Mouse (Mus musculus) lung, embryonic 16.5 days (tissue): ENCODE measurements around the gene Klhdc7b. TPM values are rescaled to one million over a fixed set of nuclear protein-coding genes. Genes with fewer than 3 reads are reported as not detected.
A peak's percentile ranks its signal among the peaks of the same experiment; 100 is the strongest.
"Not testable (repeated sequence)": the region's sequence is repeated elsewhere in the genome, so short reads cannot be mapped to it uniquely, and the experiment has no call there.

Experiments
- ATAC-seq: fragments of 200-750 bp; cut with Nextera tagmentation; 2 replicates; pipeline ENCODE4 v1.8.0; 2017; ENCODE audit warnings: low read depth, mild to moderate bottlenecking, moderate library complexity
- H3K27ac ChIP-seq: fragments of 300-500 bp; sonication (generic); 2 replicates; pipeline ENCODE4 v1.5.1; 2014; ENCODE audit warnings: mild to moderate bottlenecking, control low read depth, low read length
- H3K27me3 ChIP-seq: fragments of 300-500 bp; sonication (generic); 2 replicates; pipeline ENCODE4 v1.6.1; 2014; ENCODE audit warnings: low read depth, low read length, mixed read lengths; ENCODE audit not compliant: control insufficient read depth, insufficient read depth
- H3K36me3 ChIP-seq: fragments of 300-500 bp; sonication (generic); 2 replicates; pipeline ENCODE4 v1.6.1; 2014; ENCODE audit warnings: low read length; ENCODE audit not compliant: control insufficient read depth, insufficient read depth
- H3K4me1 ChIP-seq: fragments of 300-500 bp; sonication (generic); replicated peaks from 2 replicates; pipeline ENCODE4 v1.6.1; 2014; ENCODE audit warnings: low read length, mixed read lengths; ENCODE audit not compliant: control insufficient read depth, insufficient read depth
- H3K4me2 ChIP-seq: fragments of 300-500 bp; sonication (generic); 2 replicates; pipeline ENCODE4 v1.6.1; 2014; ENCODE audit warnings: low read depth, low read length, control low read depth
- H3K4me3 ChIP-seq: fragments of 300-500 bp; sonication (generic); 2 replicates; pipeline ENCODE4 v1.5.1; 2014; ENCODE audit warnings: mild to moderate bottlenecking, low read length, control low read depth
- H3K9ac ChIP-seq: fragments of 300-500 bp; sonication (generic); 2 replicates; pipeline ENCODE4 v1.6.1; 2014; ENCODE audit warnings: low read length, control low read depth
- H3K9me3 ChIP-seq: fragments of 300-500 bp; sonication (generic); 2 replicates; pipeline ENCODE4 v1.6.1; 2016; ENCODE audit warnings: low read length; ENCODE audit not compliant: control insufficient read depth
- WGBS: fragments of 180-500 bp; shearing (Covaris S2); extraction: QIAGEN DNeasy Blood & Tissue Kit; methylation state at CpG from one replicate; pipeline ENCODE4 v1.1.7; 2014; 5-methylcytosine and 5-hydroxymethylcytosine counted together
- polyA plus RNA-seq: library from polyadenylated mRNA; unstranded; fragments of >200 nt; fragmentation: Nextera tagmentation; extraction: Ambion mirVana; gene quantifications from 2 replicates; pipeline ENCODE4 v1.2.1, GENCODE M21; 2015

The Klhdc7b gene
- polyA plus RNA-seq, 1 experiment from 2014 or later, result 0.04 TPM

DNA sequence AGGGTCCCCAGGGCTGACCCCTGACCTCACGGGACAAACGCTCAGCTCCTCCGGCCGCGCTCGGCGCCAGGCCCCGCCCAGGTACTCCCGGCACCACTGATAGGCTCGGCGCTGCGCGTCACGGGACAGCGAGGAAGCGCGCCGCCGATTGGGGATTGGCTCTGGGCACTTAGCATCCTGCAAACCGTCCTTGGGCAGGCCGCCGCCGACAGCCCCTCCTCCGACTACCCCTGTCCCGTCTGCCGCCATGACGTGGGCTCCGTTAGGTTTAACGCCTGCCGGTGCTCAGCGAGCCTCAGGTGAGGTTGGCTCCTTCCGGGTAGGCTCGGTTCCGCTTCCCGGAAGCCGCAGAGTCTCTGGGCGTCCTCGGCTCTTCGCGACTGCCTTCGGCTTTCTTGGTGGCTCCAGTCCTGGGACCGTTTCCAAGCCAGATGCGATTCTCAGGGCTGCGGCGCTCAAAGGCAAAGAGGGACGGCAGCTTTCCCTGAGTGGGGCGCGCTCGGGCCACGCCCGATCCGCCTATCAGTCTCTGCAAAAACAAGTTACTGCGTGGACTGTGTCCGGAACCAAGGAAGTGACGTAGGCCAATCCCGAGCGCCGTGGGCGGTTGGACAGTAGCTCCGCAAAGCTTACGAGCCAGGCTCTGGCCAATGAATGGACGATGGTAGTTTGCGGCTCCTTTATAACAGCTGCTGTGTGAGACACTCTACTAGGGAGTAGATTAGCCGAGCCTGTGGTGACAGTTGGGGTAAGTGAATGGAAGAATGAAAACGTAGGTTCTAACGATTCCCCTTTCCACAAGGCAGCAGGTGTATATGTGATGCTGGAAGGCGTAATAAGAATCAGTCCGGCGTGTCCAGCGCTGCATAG, 44.9 kb downstream of the Klhdc7b start, which contains the start of the genes C730034F03Rik, Gm44502 and Chkb:
Gene C730034F03Rik (plus strand): TSS at position 238 of the 870 bp plus-strand sequence.
Gene Gm44502 (minus strand): TSS at position 345 of the 870 bp plus-strand sequence.
Gene Chkb (minus strand): TSS at position 557 of the 870 bp plus-strand sequence.
- Histone ChIP-seq H3K27me3 (no peaks in the 10 kb centered on the region), H3K4me3 (peak within 1 kb of the TSS; percentile 84), H3K9ac (peak within 1 kb of the TSS; percentile 85), H3K27ac (peak within 1 kb of the TSS; percentile 98), H3K4me1 (peaks cover 8% of the 10 kb centered on the region; the same call in 1 of the 2 replicates), H3K9me3 (no peaks in the 10 kb centered on the region), H3K4me2 (peak within 1 kb of the TSS; percentile 93), H3K36me3 (peaks cover 5% of the 10 kb centered on the region)
- ATAC-seq, result peak; percentile 94
- under 1% methylated on average over 69 of the region's 70 CpGs for WGBS

DNA sequence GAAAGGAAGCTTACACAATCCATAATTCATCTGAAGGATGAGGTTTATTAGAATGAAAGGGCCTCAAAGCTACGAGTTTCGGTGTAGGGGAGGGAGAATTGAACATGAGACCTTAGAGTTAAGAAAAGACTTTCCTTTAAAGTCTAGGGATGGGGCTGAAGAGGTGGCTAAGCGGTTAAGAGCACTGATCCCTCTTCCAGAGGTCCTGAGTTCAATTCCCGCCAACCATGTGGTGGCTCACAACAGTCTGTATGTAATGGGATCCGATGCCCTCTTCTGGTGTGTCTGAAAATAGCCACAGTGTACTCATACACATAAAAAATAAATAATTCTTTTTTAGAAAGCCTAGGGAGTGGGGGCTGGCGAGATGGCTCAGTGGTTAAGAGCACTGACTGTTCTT, 45.6 kb downstream of the Klhdc7b start:
- 42% methylated on average over 6 of the region's 6 CpGs for WGBS
- peak overlapping the region; percentile 93 for H3K4me2 ChIP-seq
- peak overlapping the region; percentile 85 for H3K9ac ChIP-seq
- peak overlapping the region; percentile 84 for H3K4me3 ChIP-seq
- no peaks in the 10 kb centered on the region for H3K9me3 ChIP-seq
- no peaks in the 10 kb centered on the region for H3K27me3 ChIP-seq
- no peak for ATAC-seq
- H3K4me1 ChIP-seq, result peaks cover 8% of the 10 kb centered on the region; the same call in 1 of the 2 replicates
- peak overlapping the region; percentile 98 for H3K27ac ChIP-seq
- peaks cover 5% of the 10 kb centered on the region for H3K36me3 ChIP-seq

DNA sequence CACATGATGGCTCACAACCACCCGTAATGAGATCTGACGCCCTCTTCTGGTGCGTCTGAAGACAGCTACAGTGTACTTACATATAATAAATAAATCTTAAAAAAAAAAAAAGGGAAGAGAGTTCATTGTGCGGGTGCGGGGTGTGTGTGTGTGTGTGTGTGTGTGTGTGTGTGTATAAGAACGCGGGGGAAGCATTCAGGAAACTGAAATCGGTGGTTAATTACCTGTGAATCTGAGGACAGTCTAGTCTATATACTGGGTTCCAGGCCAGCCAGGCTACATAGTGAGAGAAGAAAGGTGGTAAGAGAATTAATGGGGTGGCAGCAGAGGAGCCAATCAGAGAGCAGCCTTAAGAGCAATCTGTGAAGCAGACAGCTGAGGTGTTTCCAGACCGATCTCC, 46.1 kb downstream of the Klhdc7b start:
- not testable (repeated sequence) for H3K27me3 ChIP-seq, ATAC-seq, H3K4me2 ChIP-seq, H3K36me3 ChIP-seq, H3K4me1 ChIP-seq, H3K9me3 ChIP-seq, H3K9ac ChIP-seq, H3K4me3 ChIP-seq, H3K27ac ChIP-seq
- 68% methylated on average over 9 of the region's 9 CpGs for WGBS

DNA sequence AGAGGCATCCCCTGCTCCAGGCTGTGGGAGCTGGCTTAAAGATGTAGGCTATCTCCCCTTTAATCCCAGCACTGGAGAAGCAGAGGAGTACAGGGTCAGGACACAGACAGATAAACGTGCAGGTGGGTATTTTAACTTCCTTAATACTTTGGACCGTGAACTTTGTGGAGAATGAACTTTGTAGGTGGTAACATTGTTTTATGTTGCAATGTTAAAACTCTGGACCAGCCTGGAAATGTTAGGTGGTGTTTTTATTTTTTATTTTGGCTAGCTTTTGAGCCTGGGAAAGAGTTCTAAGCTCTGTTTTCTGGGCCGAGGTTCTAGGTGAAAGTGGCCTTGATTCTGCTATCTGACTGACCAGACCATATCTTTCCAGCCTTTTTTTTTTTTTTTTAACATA, 46.6 kb downstream of the Klhdc7b start:
- H3K27ac ChIP-seq, result no peak overlapping the region
- H3K36me3 ChIP-seq, result peaks cover 4% of the 10 kb centered on the region
- 83% methylated on average over 3 of the region's 3 CpGs for WGBS
- no peaks in the 10 kb centered on the region for H3K9me3 ChIP-seq
- H3K27me3 ChIP-seq, result no peaks in the 10 kb centered on the region
- no peak overlapping the region for H3K4me3 ChIP-seq
- H3K9ac ChIP-seq, result no peak overlapping the region
- H3K4me1 ChIP-seq, result peaks cover 8% of the 10 kb centered on the region; the same call in 1 of the 2 replicates
- ATAC-seq, result no peak
- no peak overlapping the region for H3K4me2 ChIP-seq

DNA sequence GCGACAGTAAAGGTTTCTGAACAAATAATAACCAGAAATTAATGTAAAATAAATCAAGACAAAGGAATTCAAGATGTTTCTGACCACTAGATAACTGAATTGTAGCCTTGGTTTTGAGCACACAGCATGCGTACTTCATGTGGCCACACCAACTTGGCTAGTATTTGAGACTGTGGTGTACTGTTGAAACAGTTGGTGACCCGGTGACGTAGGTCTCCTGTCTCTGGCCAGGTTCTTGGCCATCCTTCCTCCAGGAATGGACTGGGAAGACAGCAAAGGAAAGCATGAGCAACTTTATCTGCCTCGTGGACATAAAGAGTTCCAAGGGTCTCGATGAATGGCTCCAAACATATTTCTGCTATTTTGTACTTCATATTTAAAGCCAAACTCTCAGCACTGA, 47.1 kb downstream of the Klhdc7b start:
- Histone ChIP-seq H3K4me2 (no peak overlapping the region), H3K27me3 (no peaks in the 10 kb centered on the region), H3K27ac (no peak overlapping the region), H3K4me1 (peaks cover 8% of the 10 kb centered on the region; the same call in 1 of the 2 replicates), H3K9me3 (no peaks in the 10 kb centered on the region), H3K9ac (no peak overlapping the region), H3K4me3 (no peak overlapping the region), H3K36me3 (peaks cover 2% of the 10 kb centered on the region; the same call in 1 of the 2 replicates)
- 88% methylated on average over 6 of the region's 6 CpGs for WGBS
- ATAC-seq, result no peak

DNA sequence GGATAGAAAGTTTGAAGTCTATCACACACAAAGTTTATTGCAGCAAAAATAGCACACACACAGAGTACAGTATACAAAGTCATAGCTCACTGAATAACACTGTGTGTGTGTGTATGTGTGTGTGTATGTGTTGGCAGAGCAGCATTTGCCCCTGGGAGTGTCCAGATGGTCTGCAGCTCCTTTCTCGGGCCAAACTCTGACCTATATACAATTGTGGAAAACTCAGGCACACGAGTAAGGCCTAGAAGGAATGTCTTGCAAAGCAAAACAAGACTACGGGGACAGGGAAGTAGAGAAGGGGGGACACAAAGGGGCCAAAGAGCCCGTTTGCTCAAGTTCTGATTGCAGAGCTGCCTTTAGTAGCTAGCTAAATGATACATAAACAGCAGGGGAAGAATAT, 48.2 kb downstream of the Klhdc7b start:
- peaks cover 8% of the 10 kb centered on the region; the same call in 1 of the 2 replicates for H3K4me1 ChIP-seq
- no peaks in the 10 kb centered on the region for H3K27me3 ChIP-seq
- ATAC-seq, result no peak
- no peak overlapping the region for H3K4me2 ChIP-seq
- 68% methylated on average over 4 of the region's 4 CpGs for WGBS
- no peak overlapping the region for H3K9ac ChIP-seq
- no peak overlapping the region for H3K4me3 ChIP-seq
- H3K9me3 ChIP-seq, result no peaks in the 10 kb centered on the region
- no peak overlapping the region for H3K27ac ChIP-seq
- no peaks in the 10 kb centered on the region for H3K36me3 ChIP-seq

DNA sequence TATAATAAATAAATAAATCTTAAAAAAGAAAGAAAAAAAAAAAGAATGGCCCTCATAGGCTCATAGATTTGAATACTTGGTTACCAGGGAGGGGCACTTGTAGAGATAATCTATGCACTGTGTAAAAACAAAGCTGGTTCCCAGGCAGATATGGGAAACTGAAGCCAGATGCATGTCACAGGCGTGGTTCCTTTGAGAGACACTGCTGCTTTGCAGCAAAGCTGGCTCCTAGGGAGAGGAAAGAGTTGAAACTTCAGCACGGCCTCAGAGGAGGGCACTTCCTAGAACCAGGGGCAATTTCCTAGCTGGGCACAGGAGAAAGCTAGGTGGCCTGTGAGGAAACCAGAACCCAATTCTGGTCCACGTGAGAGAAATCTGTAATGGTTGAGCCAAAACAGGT, 49.4 kb downstream of the Klhdc7b start:
- no peaks in the 10 kb centered on the region for H3K36me3 ChIP-seq
- H3K4me3 ChIP-seq, result no peak overlapping the region
- no peak overlapping the region for H3K4me2 ChIP-seq
- no peak overlapping the region for H3K27ac ChIP-seq
- no peaks in the 10 kb centered on the region for H3K9me3 ChIP-seq
- H3K9ac ChIP-seq, result no peak overlapping the region
- WGBS, result 83% methylated on average over 3 of the region's 3 CpGs
- ATAC-seq, result no peak
- H3K4me1 ChIP-seq, result 0 out of 2 replicates have a peak, but pooled peaks cover 4% of the 10 kb centered on the region
- H3K27me3 ChIP-seq, result no peaks in the 10 kb centered on the region

DNA sequence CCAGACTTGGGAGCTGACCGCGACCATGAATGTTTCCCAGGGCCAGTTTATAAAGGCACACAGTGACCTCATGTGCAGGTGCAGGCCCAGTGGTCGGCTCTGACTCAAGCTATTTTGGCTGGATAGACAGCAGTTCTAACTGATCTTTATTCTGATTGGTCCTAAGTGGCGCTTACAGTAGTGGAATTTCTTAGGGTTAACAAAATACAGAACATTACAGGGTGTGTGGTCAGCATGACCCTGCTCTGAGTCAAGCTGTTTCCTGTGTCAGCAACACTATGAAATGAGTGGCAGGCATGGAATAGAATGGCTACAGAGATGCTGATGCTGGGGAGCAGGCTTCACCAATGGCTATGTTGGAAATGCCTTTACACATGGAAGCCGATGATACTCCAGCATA, 51.2 kb downstream of the Klhdc7b start:
- Histone ChIP-seq H3K9ac (no peak overlapping the region), H3K27ac (no peak overlapping the region), H3K4me3 (no peak overlapping the region), H3K4me1 (no peaks in the 10 kb centered on the region), H3K4me2 (no peak overlapping the region), H3K27me3 (no peaks in the 10 kb centered on the region), H3K9me3 (no peaks in the 10 kb centered on the region), H3K36me3 (no peaks in the 10 kb centered on the region)
- no peak for ATAC-seq
- WGBS, result 76% methylated on average over 5 of the region's 5 CpGs
